Mouse (Mus musculus): ENCODE results near the gene Cdc27. TPM values are rescaled to one million over a fixed set of nuclear protein-coding genes. Genes with fewer than 3 reads are reported as not detected.

Cdc27 gene
- polyA plus RNA-seq, 2 experiments = 30.5 to 43.4 TPM

GRCm38 (mm10) chr11:104469371-104469835 lies 81.0 kb downstream of the Cdc27 start:
- ATAC-seq (ENCODE audit: low FRiP score, low read depth) = peak; percentile 100
- Histone ChIP-seq H3K9me3 (ENCODE audit: control insufficient read depth, low read length) (no peaks in the 10 kb centered on the region), H3K4me3 (replicated peaks; ENCODE audit: low read length) (peak overlapping the region; percentile 94), H3K4me2 (replicated peaks; ENCODE audit: low read depth, low read length, severe bottlenecking) (peak overlapping the region; percentile 73), H3K27me3 (ENCODE audit: control insufficient read depth, insufficient read depth, low read length) (no peaks in the 10 kb centered on the region), H3K27ac (replicated peaks; ENCODE audit: low read depth, low read length) (peak overlapping the region; percentile 71), H3K36me3 (ENCODE audit: control insufficient read depth, insufficient read depth, low read length) (peaks cover 14% of the 10 kb centered on the region), H3K4me1 (ENCODE audit: control insufficient read depth, insufficient read depth, low read length) (peaks cover 4% of the 10 kb centered on the region), H3K9ac (ENCODE audit: low read depth, low read length, severe bottlenecking) (peak overlapping the region; percentile 98)
- WGBS = 3% methylated on average over 15 of the region's 19 CpGs
- peak; percentile 94 for DNase-seq (ENCODE audit: low spot score)
- TF ChIP-seq POLR2A (IDR thresholded peaks at IDR 0.05; ENCODE audit: borderline replicate concordance, extremely low read depth, insufficient read depth, insufficient read length) = 0 out of 2 replicates have a peak, but pooled peaks have one; percentile 15

GRCm38 (mm10) chr11:104468751-104469268 lies 81.6 kb downstream of the Cdc27 start, which contains the start of gene Kansl1:
Gene Kansl1, minus strand, starts transcription at chr11:104468861.
- DNase-seq (ENCODE audit: low spot score) (peak; percentile 2), ATAC-seq (ENCODE audit: low FRiP score, low read depth) (peak; percentile 70)
- TF ChIP-seq POLR2A (IDR thresholded peaks at IDR 0.05; ENCODE audit: borderline replicate concordance, extremely low read depth, insufficient read depth, insufficient read length) = no peak
- peak within 1 kb of the TSS; percentile 71 for H3K27ac ChIP-seq (replicated peaks; ENCODE audit: low read depth, low read length)
- peak within 1 kb of the TSS; percentile 94 for H3K4me3 ChIP-seq (replicated peaks; ENCODE audit: low read length)
- H3K36me3 ChIP-seq (ENCODE audit: control insufficient read depth, insufficient read depth, low read length) = peaks cover 15% of the 10 kb centered on the region
- H3K4me2 ChIP-seq (replicated peaks; ENCODE audit: low read depth, low read length, severe bottlenecking) = peak within 1 kb of the TSS; percentile 73
- H3K9ac ChIP-seq (ENCODE audit: low read depth, low read length, severe bottlenecking) = peak within 1 kb of the TSS; percentile 98
- H3K27me3 ChIP-seq (ENCODE audit: control insufficient read depth, insufficient read depth, low read length) = no peaks in the 10 kb centered on the region
- no peaks in the 10 kb centered on the region for H3K9me3 ChIP-seq (ENCODE audit: control insufficient read depth, low read length)
- WGBS = under 1% methylated on average over 47 of the region's 69 CpGs
- peaks cover 4% of the 10 kb centered on the region for H3K4me1 ChIP-seq (ENCODE audit: control insufficient read depth, insufficient read depth, low read length)

GRCm38 (mm10) chr11:104467698-104468097 lies 82.7 kb downstream of the Cdc27 start:
- Histone ChIP-seq H3K4me1 (ENCODE audit: control insufficient read depth, insufficient read depth, low read length) (peaks cover 4% of the 10 kb centered on the region), H3K9me3 (ENCODE audit: control insufficient read depth, low read length) (no peaks in the 10 kb centered on the region), H3K36me3 (ENCODE audit: control insufficient read depth, insufficient read depth, low read length) (peaks cover 20% of the 10 kb centered on the region), H3K27ac (replicated peaks; ENCODE audit: low read depth, low read length) (no peak overlapping the region), H3K4me2 (replicated peaks; ENCODE audit: low read depth, low read length, severe bottlenecking) (0 out of 2 replicates have a peak overlapping the region, but pooled peaks have one; percentile 17), H3K9ac (ENCODE audit: low read depth, low read length, severe bottlenecking) (no peak overlapping the region), H3K4me3 (replicated peaks; ENCODE audit: low read length) (0 out of 2 replicates have a peak overlapping the region, but pooled peaks have one; percentile 5), H3K27me3 (ENCODE audit: control insufficient read depth, insufficient read depth, low read length) (no peaks in the 10 kb centered on the region)
- 86% methylated on average over 5 of the region's 5 CpGs for WGBS
- no peak for TF ChIP-seq POLR2A (IDR thresholded peaks at IDR 0.05; ENCODE audit: borderline replicate concordance, extremely low read depth, insufficient read depth, insufficient read length)
- ATAC-seq (ENCODE audit: low FRiP score, low read depth) = no peak
- no peak for DNase-seq (ENCODE audit: low spot score)

DNA sequence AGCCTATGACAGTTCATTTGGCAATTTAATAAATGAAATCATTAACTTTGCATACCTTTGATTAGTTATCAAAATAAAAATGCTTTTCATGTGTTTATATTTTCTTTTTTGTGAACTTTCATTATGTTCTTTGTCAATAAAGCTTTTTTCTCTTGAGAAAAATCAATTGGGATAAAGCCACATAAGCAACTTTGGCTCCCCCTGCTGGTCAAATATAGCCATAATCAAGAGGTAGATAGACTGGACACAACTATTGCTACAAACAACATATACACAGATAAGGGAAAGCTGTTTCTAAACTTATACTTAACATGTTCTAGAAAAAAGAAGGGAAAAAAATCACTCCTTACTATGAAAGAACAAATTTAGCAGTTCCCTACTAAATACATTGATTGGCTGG lies 88.9 kb downstream of the Cdc27 start:
- no peak overlapping the region for H3K4me3 ChIP-seq (replicated peaks; ENCODE audit: low read length)
- TF ChIP-seq POLR2A (IDR thresholded peaks at IDR 0.05; ENCODE audit: borderline replicate concordance, extremely low read depth, insufficient read depth, insufficient read length) = no peak
- H3K9ac ChIP-seq (ENCODE audit: low read depth, low read length, severe bottlenecking) = no peak overlapping the region
- DNase-seq (ENCODE audit: low spot score) (peak; percentile 86), ATAC-seq (ENCODE audit: low FRiP score, low read depth) (no peak)
- peaks cover 30% of the 10 kb centered on the region for H3K36me3 ChIP-seq (ENCODE audit: control insufficient read depth, insufficient read depth, low read length)
- H3K27me3 ChIP-seq (ENCODE audit: control insufficient read depth, insufficient read depth, low read length) = no peaks in the 10 kb centered on the region
- no peak overlapping the region for H3K27ac ChIP-seq (replicated peaks; ENCODE audit: low read depth, low read length)
- H3K4me1 ChIP-seq (ENCODE audit: control insufficient read depth, insufficient read depth, low read length) = no peaks in the 10 kb centered on the region
- no peak overlapping the region for H3K4me2 ChIP-seq (replicated peaks; ENCODE audit: low read depth, low read length, severe bottlenecking)
- H3K9me3 ChIP-seq (ENCODE audit: control insufficient read depth, low read length) = no peaks in the 10 kb centered on the region

- no peak overlapping the region for H3K27ac ChIP-seq (replicated peaks; ENCODE audit: low read depth, low read length)
- no peaks in the 10 kb centered on the region for H3K4me1 ChIP-seq (ENCODE audit: control insufficient read depth, insufficient read depth, low read length)
- no peak overlapping the region for H3K4me2 ChIP-seq (replicated peaks; ENCODE audit: low read depth, low read length, severe bottlenecking)
- DNase-seq (ENCODE audit: low spot score) = no peak
- H3K27me3 ChIP-seq (ENCODE audit: control insufficient read depth, insufficient read depth, low read length) = no peaks in the 10 kb centered on the region
- 91% methylated on average over 2 of the region's 2 CpGs for WGBS
- H3K4me3 ChIP-seq (replicated peaks; ENCODE audit: low read length) = no peak overlapping the region
- no peak for TF ChIP-seq POLR2A (IDR thresholded peaks at IDR 0.05; ENCODE audit: borderline replicate concordance, extremely low read depth, insufficient read depth, insufficient read length)
- peaks cover 31% of the 10 kb centered on the region; the same call in 1 of the 2 replicates for H3K36me3 ChIP-seq (ENCODE audit: control insufficient read depth, insufficient read depth, low read length)
- H3K9ac ChIP-seq (ENCODE audit: low read depth, low read length, severe bottlenecking) = no peak overlapping the region
- H3K9me3 ChIP-seq (ENCODE audit: control insufficient read depth, low read length) = no peaks in the 10 kb centered on the region
- no peak for ATAC-seq (ENCODE audit: low FRiP score, low read depth)
Measured at GRCm38 (mm10) chr11:104459671-104460070, 90.7 kb downstream of the Cdc27 start.

Measured in limb, embryonic 14.5 days (tissue).